Mouse (Mus musculus) heart, adult 8-10 months (tissue): ENCODE data around the gene Psmd13. TPM values are rescaled to one million over a fixed set of nuclear protein-coding genes. Genes with fewer than 3 reads are reported as not detected.

Experiments used
- DNase-seq: peaks from one replicate; pipeline ENCODE4 v3.0.0; 2022; ENCODE audit warnings: low spot score
- total RNA-seq, 4 experiments: library from RNA; stranded (reverse); gene quantifications; 2 replicates each; pipeline ENCODE4 v1.2.4; 2022

The Psmd13 gene
- total RNA-seq, 4 experiments from 2014 or later = 80.4 to 85.4 (median 84.0) TPM

GRCm38 (mm10) chr7:140944236-140944635 is 62.5 kb downstream of the Psmd13 start:
- DNase-seq = no peak

- no peak for DNase-seq
These were observed 63.5 kb downstream of the Psmd13 start for GRCm38 (mm10) chr7:140945247-140945646.

DNA sequence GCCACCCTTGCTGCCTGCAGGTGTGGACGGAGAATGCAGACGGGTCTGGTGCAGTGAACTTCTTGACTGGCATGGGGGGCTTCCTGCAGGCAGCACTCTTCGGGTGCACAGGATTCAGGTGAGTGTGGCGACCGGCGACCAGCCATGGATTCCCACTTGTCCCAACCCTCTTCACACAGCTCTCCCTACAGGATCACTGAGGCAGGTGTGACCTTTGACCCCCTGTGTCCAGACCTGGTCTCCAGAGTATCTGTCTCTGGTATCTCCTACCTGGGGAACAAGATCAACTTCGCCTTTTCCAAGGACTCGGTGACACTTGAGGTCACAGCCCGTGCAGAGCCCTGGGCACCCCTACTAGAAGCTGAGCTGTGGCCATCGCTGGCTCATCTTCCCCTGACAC is 64.5 kb downstream of the Psmd13 start:
- DNase-seq = no peak

- peak; percentile 62 for DNase-seq
These were observed 65.2 kb downstream of the Psmd13 start for GRCm38 (mm10) chr7:140946980-140947379.

- no peak for DNase-seq
These were observed 66.4 kb downstream of the Psmd13 start for GRCm38 (mm10) chr7:140948161-140948560.

Other genes with a start within 250 kb of the Psmd13 start
- gene Olfr53, start 235.5 kb upstream of the Psmd13 start, total RNA-seq = not detected
- not detected for gene Olfr539, start 222.0 kb upstream of the Psmd13 start, total RNA-seq
- not detected for gene Olfr45, start 200.0 kb upstream of the Psmd13 start, total RNA-seq
- gene Olfr541, start 184.7 kb upstream of the Psmd13 start, total RNA-seq = not detected
- 1 to 10 TPM; 3.0 to 9.8 (median 4.0) TPM for gene Cyp2e1, start 118.2 kb upstream of the Psmd13 start, total RNA-seq
- gene Syce1, start 94.1 kb upstream of the Psmd13 start, total RNA-seq = under 1 TPM in 1 of 4 experiments, not detected in 3; 0.28 TPM
- under 1 TPM; 0.06 to 0.53 (median 0.30) TPM for gene Zfp941, start 59.8 kb upstream of the Psmd13 start, total RNA-seq
- gene Urah, start 47.0 kb upstream of the Psmd13 start, total RNA-seq = 1 to 10 TPM in 2 of 4 experiments, under 1 TPM in 2; 0.79 to 3.2 (median 1.4) TPM
- 10 to 100 TPM; 26.3 to 49.2 (median 37.1) TPM for gene Scgb1c1, start 36.4 kb upstream of the Psmd13 start, total RNA-seq
- gene Odf3, start 34.2 kb upstream of the Psmd13 start, total RNA-seq = not detected
- not detected for gene Gm45785, start 25.6 kb upstream of the Psmd13 start, total RNA-seq
- 10 to 100 TPM; 22.3 to 24.4 (median 23.3) TPM for gene Ric8a, start 25.0 kb upstream of the Psmd13 start, total RNA-seq
- gene Bet1l, start 24.4 kb upstream of the Psmd13 start, total RNA-seq = 10 to 100 TPM in 1 of 4 experiments, 1 to 10 TPM in 3; 7.9 to 11.8 (median 8.8) TPM
- 10 to 100 TPM; 67.8 to 72.6 (median 69.6) TPM for gene Sirt3, start 341 bp downstream of the Psmd13 start, total RNA-seq
- 1,000 to 10,000 TPM; 2,926 to 3,503 (median 3,138) TPM for gene Cox8b, start 18.5 kb downstream of the Psmd13 start, total RNA-seq
- gene Nlrp6, start 38.9 kb downstream of the Psmd13 start, total RNA-seq = not detected
- gene Pgghg, start 59.4 kb downstream of the Psmd13 start, total RNA-seq = 1 to 10 TPM; 3.8 to 5.3 (median 4.3) TPM
- gene Ifitm5, start 68.3 kb downstream of the Psmd13 start, total RNA-seq = under 1 TPM in 3 of 4 experiments, not detected in 1; 0.35 to 0.72 (median 0.37) TPM
- not detected for gene Gm45717, start 74.0 kb downstream of the Psmd13 start, total RNA-seq
- 100 to 1,000 TPM in 1 of 4 experiments, 10 to 100 TPM in 3; 86.2 to 101 (median 90.3) TPM for gene Ifitm2, start 74.0 kb downstream of the Psmd13 start, total RNA-seq
- gene Ifitm1, start 85.3 kb downstream of the Psmd13 start, total RNA-seq = 1 to 10 TPM; 1.6 to 6.3 (median 5.0) TPM
- gene Ifitm3, start 128.8 kb downstream of the Psmd13 start, total RNA-seq = 100 to 1,000 TPM in 1 of 4 experiments, 10 to 100 TPM in 3; 83.5 to 104 (median 88.4) TPM
- 1 to 10 TPM in 1 of 4 experiments, not detected in 3; 4.9 TPM for gene Ifitm6, start 136.0 kb downstream of the Psmd13 start, total RNA-seq
- gene Gm17387, start 147.2 kb downstream of the Psmd13 start, total RNA-seq = not detected
- gene B4galnt4, start 179.1 kb downstream of the Psmd13 start, total RNA-seq = not detected
- under 1 TPM; 0.19 to 0.35 (median 0.27) TPM for gene Pkp3, start 196.2 kb downstream of the Psmd13 start, total RNA-seq
- 1 to 10 TPM; 4.8 to 6.5 (median 5.6) TPM for gene Sigirr, start 218.6 kb downstream of the Psmd13 start, total RNA-seq
- gene Ano9, start 235.8 kb downstream of the Psmd13 start, total RNA-seq = under 1 TPM in 3 of 4 experiments, not detected in 1; 0.08 to 0.41 (median 0.14) TPM
- 10 to 100 TPM; 28.0 to 35.8 (median 29.7) TPM for gene Ptdss2, start 240.4 kb downstream of the Psmd13 start, total RNA-seq